Comparison of ENCODE assay signal across 8 mouse cellular contexts in the genomic region with DNA sequence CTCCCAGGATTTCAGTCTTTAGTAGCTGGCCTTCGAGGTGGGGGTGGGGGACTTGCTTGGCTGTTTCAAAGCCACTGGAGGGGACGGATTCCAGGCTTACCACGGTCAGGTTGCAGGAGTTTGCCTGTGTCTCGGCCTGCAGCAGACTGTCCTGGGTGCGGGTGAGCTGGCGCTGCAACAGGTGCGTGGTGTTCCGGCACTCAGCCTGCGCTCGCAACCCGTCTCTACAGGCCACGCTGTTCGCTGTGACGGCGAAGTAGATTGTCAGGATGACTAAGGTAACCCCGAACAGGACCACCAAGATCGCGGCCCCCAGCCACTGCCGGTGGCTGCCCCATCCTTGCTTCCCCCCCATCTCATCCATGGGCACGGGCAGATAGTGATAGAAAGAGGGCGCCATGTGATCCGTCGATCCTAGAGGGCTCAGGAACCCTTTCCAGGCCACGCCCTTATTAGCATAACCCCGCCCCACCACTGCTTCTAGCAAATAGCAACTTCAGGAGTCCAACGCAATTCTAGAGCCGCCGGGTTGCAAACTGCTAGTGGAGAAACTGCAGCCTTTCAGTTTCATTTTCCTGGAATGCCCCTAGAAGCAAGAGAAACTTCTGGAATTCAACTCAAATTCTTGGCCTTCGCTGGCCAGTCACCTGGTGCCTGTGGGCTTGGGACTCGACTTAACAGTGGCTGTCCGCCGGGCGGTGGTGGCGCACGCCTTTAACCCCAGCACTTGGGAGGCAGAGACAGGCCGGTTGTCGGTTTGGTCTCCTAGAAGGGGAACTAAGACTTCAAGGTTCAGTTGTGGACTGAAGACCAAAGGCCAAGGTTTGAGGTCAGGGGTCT. TPM values are rescaled to one million over a fixed set of nuclear protein-coding genes. Genes with fewer than 3 reads are reported as not detected.
DNase-seq lines count a peak whose midpoint lies in the region; ATAC-seq and TF ChIP-seq lines count a peak whose summit lies in the region.

A gene (minus strand): TSS at position 429 of the 840 bp plus-strand sequence.

- H3K9me3 ChIP-seq in heart, embryonic 14.5 days (ENCODE audit: control insufficient read depth, low read length), result no peaks in the 10 kb centered on the region

- peak within 1 kb of the TSS; percentile 38 for H3K4me3 ChIP-seq in C2C12 (ENCODE audit: insufficient read depth, poor library complexity, severe bottlenecking)
- peak within 1 kb of the TSS; percentile 50 to 57 for H3K4me3 ChIP-seq in heart, embryonic 14.5 days (ENCODE audit: control insufficient read depth in 1 of 2, insufficient read depth in 1 of 2, low read depth in 1 of 2, low read length in 2 of 2)

- 3% methylated on average over 37 of the region's 37 CpGs for WGBS in heart, embryonic 14.5 days

- no peaks in the 10 kb centered on the region for H3K36me3 ChIP-seq in C2C12 (ENCODE audit: control insufficient read depth, insufficient read depth)
- H3K36me3 ChIP-seq in heart, embryonic 14.5 days (ENCODE audit: control insufficient read depth, insufficient read depth, low read length), result no peaks in the 10 kb centered on the region

- H3K27me3 ChIP-seq in C2C12 (ENCODE audit: control insufficient read depth, insufficient read depth, insufficient read length), result no peaks in the 10 kb centered on the region
- H3K27me3 ChIP-seq in heart, embryonic 14.5 days (ENCODE audit: control insufficient read depth, insufficient read depth, low read length), result no peaks in the 10 kb centered on the region

- DNase-seq in adrenal gland, adult 18-20 months (ENCODE audit: low spot score in 2 of 2), result peak; percentile 79
- peak; percentile 93 for DNase-seq in kidney, postnatal 10 days
- peak; percentile 96 for DNase-seq in lung, postnatal 10 days
- peak; percentile 49 for DNase-seq in ovary, postnatal 10 days (ENCODE audit: low spot score)
- DNase-seq in thymus, postnatal 14 days, result peak; percentile 92

- H3K4me1 ChIP-seq in heart, embryonic 14.5 days (ENCODE audit: control insufficient read depth in 2 of 2, insufficient read depth in 2 of 2, low read length in 2 of 2), result peaks cover 0 to 5% of the 10 kb centered on the region in 2 experiments; a peak in 3 of 4 replicates

- peak within 1 kb of the TSS; percentile 39 for H3ac ChIP-seq in C2C12 (ENCODE audit: control insufficient read depth, insufficient read length, low read depth)

- peak; percentile 96 for ATAC-seq in erythroid progenitor cell, adult 5-6 weeks (replicated peaks; ENCODE audit: low FRiP score, poor library complexity, severe bottlenecking)
- ATAC-seq in heart, embryonic 14.5 days (ENCODE audit: insufficient number of reproducible peaks, insufficient read depth, low FRiP score, low read depth), result peak; percentile 84

- no peaks in the 10 kb centered on the region for H3K79me3 ChIP-seq in C2C12 (ENCODE audit: low read depth)

- peak within 1 kb of the TSS; percentile 69 for H3K9ac ChIP-seq in heart, embryonic 14.5 days (ENCODE audit: low read length)

- H3K79me2 ChIP-seq in C2C12 (ENCODE audit: control insufficient read depth, insufficient read depth), result no peaks in the 10 kb centered on the region

- H3K4me2 ChIP-seq in heart, embryonic 14.5 days (ENCODE audit: low read length), result peak within 1 kb of the TSS; percentile 80

- H3K27ac ChIP-seq in heart, embryonic 14.5 days (replicated peaks in 1 of 2; ENCODE audit: control insufficient read depth in 1 of 2, insufficient read depth in 1 of 2, low read depth in 2 of 2, low read length in 2 of 2), result peak within 1 kb of the TSS; percentile 58 to 72

- TF ChIP-seq CTCF in C2C12 (IDR thresholded peaks at IDR 0.05; ENCODE audit: control insufficient read depth, insufficient read depth, insufficient read length), result peak; percentile 14

TF ChIP-seq in C2C12, 6 proteins besides CTCF, POLR2A, EP300 and RAD21:
- TF ChIP-seq MAX (IDR thresholded peaks at IDR 0.05), result no peak
- peak; percentile 64 for TF ChIP-seq USF1 (IDR thresholded peaks at IDR 0.05; ENCODE audit: low read depth)
- peak; percentile 73 for TF ChIP-seq MYOD1 (IDR thresholded peaks at IDR 0.05; ENCODE audit: control insufficient read depth, insufficient read length, low read depth)

RNA-seq across cellular contexts. Expression of the gene that starts here (rescaled TPM):
- 12.1 TPM for polyA plus RNA-seq in C2C12 (2012; fragmentation: generic; extraction: Trizol)
- total RNA-seq in adrenal gland, adult 18-20 months (2021), result 10 to 100 TPM; 64.5 to 77.9 TPM
- 7.6 TPM in 1 of 2 replicates, not detected in the other for total RNA-seq in erythroid progenitor cell, adult 5-6 weeks (2015; ENCODE audit: low replicate concordance)
- total RNA-seq in erythroid progenitor cell, adult 5-6 weeks (2017; ENCODE audit: low replicate concordance), result 15.1 and 28.2 TPM in 2 replicates
- 10.8 and 19.0 TPM in 2 replicates for polyA plus RNA-seq in heart, embryonic 14.5 days (2014; fragmentation: Nextera tagmentation; extraction: Ambion mirVana)

Comparison
In these comparisons a context has a peak if more than half of its experiments do, and no peak if none do; other contexts are left out.
1. Peak in every context shown above with its lines: DNase-seq, ATAC-seq, H3K4me3 ChIP-seq and H3K27ac ChIP-seq.